Mouse (Mus musculus): ENCODE data around the gene Gm43191.

DNA sequence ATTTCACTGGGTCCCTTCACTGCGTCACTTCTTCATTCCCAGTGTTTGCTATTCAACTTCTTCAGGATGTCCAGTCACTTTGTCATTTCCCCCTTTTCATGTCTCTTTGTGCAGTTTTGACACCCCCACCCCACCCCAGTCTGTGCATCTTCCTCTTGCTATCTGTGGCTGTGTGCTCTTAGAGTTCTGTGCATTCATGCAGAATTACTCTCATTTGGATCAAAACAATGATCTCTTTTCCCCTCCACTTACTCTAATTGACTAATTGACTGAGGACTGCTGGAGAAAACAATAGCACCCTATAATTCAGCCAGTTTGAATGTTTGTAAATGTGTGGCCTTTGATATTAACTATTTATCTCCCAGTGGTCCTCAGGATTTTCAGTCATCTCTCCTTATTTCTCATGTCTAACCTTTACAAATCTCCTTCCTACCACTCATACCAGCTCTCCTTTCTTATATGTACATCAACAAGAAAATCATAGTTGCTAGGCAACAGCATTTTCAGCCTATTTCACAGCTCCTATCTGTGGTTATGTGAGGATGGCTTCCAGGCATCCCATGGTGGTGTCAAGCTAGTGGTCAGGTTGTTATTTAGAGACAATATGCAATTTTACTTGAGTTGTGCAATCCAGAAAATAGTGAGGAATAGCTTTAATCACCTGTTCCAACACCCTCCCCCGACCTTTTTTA, 48.6 kb upstream of the Gm43191 start:
- TF ChIP-seq CTCF (IDR thresholded peaks at IDR 0.05; ENCODE audit: low read depth) (no peak), EP300 (optimal IDR thresholded peaks at IDR 0.05) (no peak)

All from stomach, postnatal 0 days (tissue).